In the genomic region with DNA sequence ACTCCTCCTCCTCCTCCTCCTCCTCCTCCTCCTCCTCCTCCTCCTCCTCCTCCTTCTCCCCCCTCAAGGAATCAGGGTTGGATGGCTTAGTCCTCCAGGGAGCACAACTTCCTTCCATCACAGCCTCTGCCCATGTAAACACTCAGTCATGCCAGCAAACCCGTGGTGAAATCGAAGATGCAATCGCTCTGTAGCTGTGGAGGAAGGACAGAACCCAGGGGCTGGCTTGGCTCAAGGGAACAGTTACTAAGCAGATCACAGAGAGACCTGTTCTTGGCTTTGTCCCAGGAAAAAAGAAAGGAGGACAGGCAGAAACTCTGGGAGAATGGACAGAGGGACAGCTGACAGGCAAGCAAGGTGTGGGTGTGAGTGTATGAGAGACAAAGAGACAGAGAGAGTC, we compare ENCODE assay signal across 14 mouse cellular contexts.
DNase-seq lines count a peak whose midpoint lies in the region; ATAC-seq lines count a peak whose summit lies in the region.
"Had no signal": no experiment of that assay in that cellular context is flagged by ENCODE, and none has a peak within 500 bp of the region (broad histone marks: within the 10 kb centered on the region; RNA-seq: fewer than 3 reads in every experiment).

No protein-coding gene starts in this region.

- H3K4me3 ChIP-seq in heart, embryonic 13.5 days, result no peak overlapping the region
- no peak overlapping the region for H3K4me3 ChIP-seq in midbrain, embryonic 10.5 days
- no peak overlapping the region for H3K4me3 ChIP-seq in midbrain, embryonic 13.5 days (replicated peaks)
- H3K4me3 ChIP-seq: neural tube, embryonic 15.5 days had no signal

- no peaks in the 10 kb centered on the region for H3K36me3 ChIP-seq in heart, embryonic 13.5 days
- H3K36me3 ChIP-seq in midbrain, embryonic 10.5 days, result no peaks in the 10 kb centered on the region
- no peaks in the 10 kb centered on the region for H3K36me3 ChIP-seq in midbrain, embryonic 13.5 days
- H3K36me3 ChIP-seq: neural tube, embryonic 15.5 days had no signal

- H3K27me3 ChIP-seq in heart, embryonic 13.5 days (replicated peaks), result no peaks in the 10 kb centered on the region
- no peaks in the 10 kb centered on the region for H3K27me3 ChIP-seq in midbrain, embryonic 10.5 days (ENCODE audit: low read depth, poor library complexity, severe bottlenecking)
- no peaks in the 10 kb centered on the region for H3K27me3 ChIP-seq in midbrain, embryonic 13.5 days
- H3K27me3 ChIP-seq: neural tube, embryonic 15.5 days had no signal

- 0 out of 2 replicates have a peak, but pooled peaks cover 4% of the 10 kb centered on the region for H3K9me3 ChIP-seq in heart, embryonic 13.5 days
- H3K9me3 ChIP-seq in midbrain, embryonic 10.5 days (replicated peaks), result no peaks in the 10 kb centered on the region
- H3K9me3 ChIP-seq in midbrain, embryonic 13.5 days, result no peaks in the 10 kb centered on the region
- H3K9me3 ChIP-seq: neural tube, embryonic 15.5 days had no signal

- DNase-seq in heart, postnatal 14 days, result no peak
- no peak for DNase-seq in midbrain, embryonic 10.5 days (ENCODE audit: low spot score)
- no peak for DNase-seq in right cerebral cortex, postnatal 4 days
- DNase-seq in right cerebral cortex, postnatal 10 days (ENCODE audit: low spot score in 2 of 2), result no peak
- DNase-seq: cerebellum, adult 9-11 months; gastrocnemius, postnatal 10 days; retina, postnatal 1 day; thymus, adult 18-20 months had no signal

- WGBS in heart, embryonic 13.5 days, result 42% methylated on average over 3 of the region's 3 CpGs
- 81% methylated on average over 3 of the region's 3 CpGs for WGBS in midbrain, embryonic 10.5 days
- WGBS in midbrain, embryonic 13.5 days, result 90% methylated on average over 3 of the region's 3 CpGs

- intact Hi-C loops in heart, postnatal 14 days (cut with DNase I), result no loop called here

- peaks cover 39% of the 10 kb centered on the region for H3K4me1 ChIP-seq in heart, embryonic 13.5 days
- H3K4me1 ChIP-seq in midbrain, embryonic 10.5 days, result peaks cover 11% of the 10 kb centered on the region
- H3K4me1 ChIP-seq in midbrain, embryonic 13.5 days (replicated peaks), result no peaks in the 10 kb centered on the region; the same call in 1 of the 2 replicates
- H3K4me1 ChIP-seq: neural tube, embryonic 15.5 days had no signal

- H3K9ac ChIP-seq in heart, embryonic 13.5 days, result no peak overlapping the region
- H3K9ac ChIP-seq in midbrain, embryonic 13.5 days (replicated peaks), result no peak overlapping the region
- H3K9ac ChIP-seq: neural tube, embryonic 15.5 days had no signal

- ATAC-seq in heart, embryonic 13.5 days (ENCODE audit: extremely low read depth, insufficient number of reproducible peaks, low FRiP score, low TSS enrichment), result 0 out of 2 replicates have a peak, but pooled peaks have one; percentile 35
- no peak for ATAC-seq in midbrain, embryonic 13.5 days
- ATAC-seq in granulocyte monocyte progenitor cell, adult 5-6 weeks (replicated peaks; ENCODE audit: poor library complexity, severe bottlenecking), result peak; percentile 40

- H3K4me2 ChIP-seq in heart, embryonic 13.5 days, result no peak overlapping the region
- no peak overlapping the region for H3K4me2 ChIP-seq in midbrain, embryonic 13.5 days (replicated peaks)
- H3K4me2 ChIP-seq: liver, embryonic 11.5 days; neural tube, embryonic 15.5 days had no signal

- H3K27ac ChIP-seq in heart, embryonic 13.5 days (replicated peaks), result no peak overlapping the region
- 0 out of 2 replicates have a peak overlapping the region, but pooled peaks have one; percentile 10 for H3K27ac ChIP-seq in midbrain, embryonic 10.5 days (replicated peaks)
- H3K27ac ChIP-seq in midbrain, embryonic 13.5 days, result no peak overlapping the region
- H3K27ac ChIP-seq: kidney, postnatal 0 days; neural tube, embryonic 15.5 days had no signal
